Mouse (Mus musculus): Measurements from ENCODE around the gene Cdk6.

- TF ChIP-seq CTCF (IDR thresholded peaks at IDR 0.05; ENCODE audit: extremely low read depth, insufficient read depth, low read length) (no peak), POLR2A (IDR thresholded peaks at IDR 0.05; ENCODE audit: extremely low read depth, insufficient read depth, low read length) (no peak)
These were observed 233.5 kb downstream of the Cdk6 start for GRCm38 (mm10) chr5:3574825-3575224.

Measured in cortical plate, adult 2 months (tissue).